Mouse (Mus musculus): ENCODE data around the gene Amelx.

Amelx gene

DNA sequence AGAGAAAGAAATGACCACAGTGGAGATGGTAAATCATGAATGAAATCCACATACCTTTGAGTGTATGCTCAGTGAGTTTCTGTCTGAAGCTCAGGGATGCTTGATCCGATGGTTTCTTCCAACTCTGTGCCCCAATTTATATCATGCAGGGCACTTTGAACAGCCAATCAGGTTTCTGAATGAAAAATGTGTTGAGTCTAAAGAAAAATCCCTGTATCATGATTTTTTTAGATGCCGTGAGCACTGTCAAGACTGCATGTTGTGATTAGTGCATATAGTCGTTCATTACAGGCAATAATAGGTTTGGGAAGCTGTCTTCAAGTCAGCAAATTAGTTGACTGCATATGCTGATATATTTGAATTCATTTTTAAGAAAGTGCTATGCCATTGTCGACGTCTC lies at the start of gene Amelx:
Gene Amelx (minus strand): TSS at position 101 of the 400 bp plus-strand sequence.
- no peak for DNase-seq (ENCODE audit: low spot score in 2 of 2)

DNA sequence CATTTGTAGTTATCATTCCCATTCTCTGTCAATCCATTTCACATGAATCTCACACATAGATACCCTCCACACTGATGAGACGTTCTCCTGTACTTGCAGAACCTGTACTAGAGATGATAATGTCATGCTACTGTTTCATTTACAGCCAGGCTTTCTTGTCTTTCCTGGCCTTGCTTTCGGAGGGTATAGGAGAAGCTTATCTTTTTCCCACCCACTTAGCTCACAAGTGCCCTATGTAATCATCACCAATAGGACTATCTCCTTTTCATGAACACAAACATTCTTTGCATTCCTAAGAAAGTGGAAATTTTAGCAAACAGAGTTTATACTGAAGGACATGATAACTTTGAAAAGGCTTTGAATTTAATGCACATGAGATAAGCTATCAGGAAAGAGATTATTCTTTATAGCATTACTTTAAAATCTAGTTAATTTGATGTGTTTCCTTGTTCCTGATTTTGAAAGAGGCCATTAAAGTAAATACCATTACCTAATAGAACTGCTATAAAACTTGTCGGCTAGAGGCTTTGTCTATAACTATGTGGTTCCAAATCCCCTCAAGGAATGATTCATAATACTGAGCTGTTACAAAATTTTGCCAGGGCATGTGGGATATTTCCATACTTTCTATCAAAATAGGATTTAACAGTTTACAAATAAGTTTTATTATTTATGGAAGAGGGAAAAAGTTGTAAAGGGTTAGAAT lies 35.5 kb upstream of the Amelx start:
- DNase-seq (ENCODE audit: low spot score in 2 of 2) = no peak

GRCm38 (mm10) chrX:169220064-169220463 lies 33.1 kb upstream of the Amelx start:
- DNase-seq (ENCODE audit: low spot score in 2 of 2) = no peak

- DNase-seq (ENCODE audit: low spot score in 2 of 2) = no peak
Observed at GRCm38 (mm10) chrX:169210019-169210418, 23.0 kb upstream of the Amelx start.

- DNase-seq (ENCODE audit: low spot score in 2 of 2) = no peak
Observed at GRCm38 (mm10) chrX:169178634-169179033, 8.4 kb downstream of the Amelx start.

- DNase-seq (ENCODE audit: low spot score in 2 of 2) = no peak
Observed at GRCm38 (mm10) chrX:169173796-169174195, 13.2 kb downstream of the Amelx start.

DNA sequence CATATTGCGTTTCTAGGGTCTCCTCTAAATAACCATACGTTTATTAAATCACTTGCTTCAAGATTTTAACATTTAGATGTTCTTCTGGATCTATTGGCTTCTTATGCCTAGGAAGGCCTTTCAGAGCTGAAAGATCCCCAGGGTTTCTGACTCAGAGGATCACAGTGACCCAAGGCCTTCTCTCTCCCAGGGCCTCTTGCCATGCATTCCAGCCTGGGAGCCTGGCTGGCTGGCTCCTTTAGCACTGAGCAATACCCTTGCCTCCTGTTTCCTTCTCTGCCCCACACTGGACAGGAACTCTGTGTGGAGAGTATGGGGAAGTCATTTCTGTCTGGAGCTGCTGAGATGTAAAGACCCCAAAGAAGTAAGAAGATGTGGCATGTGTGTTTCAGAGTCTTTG lies 16.0 kb downstream of the Amelx start:
- DNase-seq (ENCODE audit: low spot score in 2 of 2) = no peak

- no peak for DNase-seq (ENCODE audit: low spot score in 2 of 2)
Observed at GRCm38 (mm10) chrX:169158385-169158784, 28.6 kb downstream of the Amelx start.

DNA sequence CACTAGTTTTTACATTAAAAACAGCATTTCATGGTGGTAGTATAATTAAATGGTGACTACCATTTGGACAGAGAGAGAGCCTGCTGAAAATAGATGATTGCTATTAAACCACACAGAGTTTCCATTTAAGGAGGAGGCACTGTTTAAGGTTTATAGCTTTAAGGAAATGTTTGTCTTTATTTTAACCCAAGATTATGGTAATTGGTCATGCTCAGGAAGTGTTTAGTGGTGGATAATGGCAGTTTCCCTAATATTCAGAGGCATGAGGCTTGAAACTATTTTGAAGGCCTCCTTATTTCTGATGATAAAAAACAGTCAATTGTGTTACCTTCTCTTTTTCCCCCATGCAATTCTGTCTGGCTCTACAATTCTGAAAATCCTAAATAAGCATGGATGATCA lies 33.2 kb downstream of the Amelx start:
- no peak for DNase-seq (ENCODE audit: low spot score in 2 of 2)

DNA sequence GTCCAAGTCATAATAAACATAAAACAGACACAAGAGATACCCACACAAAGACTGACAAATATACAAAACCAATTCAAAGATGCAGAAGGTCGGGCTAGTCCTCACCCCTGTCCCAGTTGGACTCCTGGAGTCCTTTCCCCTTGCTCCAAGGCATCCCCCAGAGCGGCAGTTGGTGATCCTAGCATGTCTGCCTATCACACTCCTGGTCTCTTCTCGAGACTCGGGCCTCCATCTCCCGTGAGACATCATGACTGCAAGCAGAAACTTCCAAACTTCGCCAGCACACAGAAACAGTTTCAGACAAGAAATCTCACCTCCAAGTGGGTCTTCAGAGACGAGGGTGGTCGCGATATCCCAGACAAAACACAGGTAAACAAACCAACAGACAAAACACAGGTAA lies 46.5 kb downstream of the Amelx start:
- no peak for DNase-seq (ENCODE audit: low spot score in 2 of 2)

- DNase-seq (ENCODE audit: low spot score in 2 of 2) = no peak
Observed at GRCm38 (mm10) chrX:169139758-169140157, 47.2 kb downstream of the Amelx start.

Data from frontal cortex, postnatal 14 days (tissue).